Mouse (Mus musculus) hindbrain, embryonic 12.5 days (tissue): ENCODE results near the gene Tmem130. TPM values are rescaled to one million over a fixed set of nuclear protein-coding genes. Genes with fewer than 3 reads are reported as not detected.

Experiments
- ATAC-seq: fragments of 200-750 bp; cut with Nextera tagmentation; 2 replicates; pipeline ENCODE4 v1.8.0; 2017; ENCODE audit warnings: moderate TSS enrichment; ENCODE audit not compliant: low FRiP score
- H3K27ac ChIP-seq: fragments of 300-500 bp; sonication (generic); 2 replicates; pipeline ENCODE4 v1.5.1; 2016; ENCODE audit warnings: mild to moderate bottlenecking
- H3K27me3 ChIP-seq: fragments of 300-500 bp; sonication (generic); 2 replicates; pipeline ENCODE4 v1.6.1; 2016; ENCODE audit warnings: mild to moderate bottlenecking
- H3K36me3 ChIP-seq: fragments of 300-500 bp; sonication (generic); 2 replicates; pipeline ENCODE4 v1.6.1; 2016; ENCODE audit warnings: mild to moderate bottlenecking
- H3K4me1 ChIP-seq: fragments of 300-500 bp; sonication (generic); 2 replicates; pipeline ENCODE4 v1.6.1; 2016
- H3K4me2 ChIP-seq: fragments of 300-500 bp; sonication (generic); replicated peaks from 2 replicates; pipeline ENCODE4 v1.6.1; 2016; ENCODE audit warnings: mild to moderate bottlenecking
- H3K4me3 ChIP-seq: fragments of 300-500 bp; sonication (generic); 2 replicates; pipeline ENCODE4 v1.5.1; 2016; ENCODE audit warnings: mild to moderate bottlenecking
- H3K9ac ChIP-seq: fragments of 300-500 bp; sonication (generic); 2 replicates; pipeline ENCODE4 v1.6.1; 2016; ENCODE audit warnings: mild to moderate bottlenecking, moderate library complexity
- H3K9me3 ChIP-seq: fragments of 300-500 bp; sonication (generic); replicated peaks from 2 replicates; pipeline ENCODE4 v1.6.1; 2016; ENCODE audit warnings: mild to moderate bottlenecking
- WGBS: fragments of 180-500 bp; shearing (Covaris S2); methylation state at CpG from one replicate; pipeline ENCODE4 v1.1.7; 2016; 5-methylcytosine and 5-hydroxymethylcytosine counted together
- polyA plus RNA-seq: library from polyadenylated mRNA; unstranded; fragments of >200 nt; fragmentation: Nextera tagmentation; extraction: Ambion mirVana; gene quantifications from 2 replicates; pipeline ENCODE4 v1.2.1, GENCODE M21; 2016

Tmem130 gene
- polyA plus RNA-seq, 1 experiment from 2014 or later, result 73.4 TPM

GRCm38 (mm10) chr5:144727119-144727518 lies 34.5 kb downstream of the Tmem130 start:
- Histone ChIP-seq H3K4me2 (no peak overlapping the region), H3K27me3 (peaks cover 16% of the 10 kb centered on the region), H3K9me3 (no peaks in the 10 kb centered on the region), H3K4me1 (no peaks in the 10 kb centered on the region), H3K4me3 (no peak overlapping the region), H3K9ac (no peak overlapping the region), H3K36me3 (no peaks in the 10 kb centered on the region), H3K27ac (no peak overlapping the region)
- WGBS, result 9% methylated on average over 9 of the region's 9 CpGs
- ATAC-seq, result no peak

GRCm38 (mm10) chr5:144725554-144725953 lies 36.1 kb downstream of the Tmem130 start:
- WGBS, result 82% methylated on average over 3 of the region's 3 CpGs
- ATAC-seq, result no peak

DNA sequence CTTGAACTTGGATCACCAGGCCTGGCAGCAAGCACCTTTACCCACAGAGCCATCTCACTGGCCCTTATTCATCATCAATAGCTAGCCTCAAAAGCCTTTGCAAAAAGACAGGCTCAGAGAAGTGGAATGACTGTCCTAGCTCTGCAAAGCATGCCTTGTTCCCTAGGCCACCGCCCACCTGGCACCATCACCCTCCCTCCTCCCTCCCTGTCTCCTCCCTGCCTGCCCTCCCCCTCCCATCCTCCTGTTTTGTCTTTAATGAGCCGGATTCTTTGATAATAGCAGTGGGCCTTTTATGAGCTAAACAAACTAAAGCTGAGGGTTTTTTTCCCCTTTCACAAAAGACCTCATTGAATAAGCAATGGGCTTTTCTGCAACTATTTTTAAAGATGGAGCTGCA lies 36.7 kb downstream of the Tmem130 start:
- Histone ChIP-seq H3K4me2 (no peak overlapping the region), H3K27ac (no peak overlapping the region), H3K4me1 (no peaks in the 10 kb centered on the region), H3K36me3 (no peaks in the 10 kb centered on the region), H3K9me3 (no peaks in the 10 kb centered on the region), H3K27me3 (peaks cover 16% of the 10 kb centered on the region), H3K9ac (no peak overlapping the region), H3K4me3 (no peak overlapping the region)
- ATAC-seq, result no peak
- 30% methylated on average over 2 of the region's 2 CpGs for WGBS

More at GRCm38 (mm10) chr5:144725554-144725953, 36.1 kb downstream of the Tmem130 start:
- Histone ChIP-seq H3K27ac (no peak overlapping the region), H3K4me3 (no peak overlapping the region), H3K36me3 (no peaks in the 10 kb centered on the region), H3K9me3 (no peaks in the 10 kb centered on the region), H3K9ac (no peak overlapping the region), H3K4me1 (no peaks in the 10 kb centered on the region), H3K27me3 (peaks cover 16% of the 10 kb centered on the region), H3K4me2 (no peak overlapping the region)

GRCm38 (mm10) chr5:144720281-144720680 lies 41.3 kb downstream of the Tmem130 start:
- Histone ChIP-seq H3K9me3 (no peaks in the 10 kb centered on the region), H3K4me2 (no peak overlapping the region), H3K4me1 (no peaks in the 10 kb centered on the region), H3K27ac (no peak overlapping the region), H3K9ac (no peak overlapping the region), H3K4me3 (no peak overlapping the region), H3K36me3 (no peaks in the 10 kb centered on the region), H3K27me3 (no peaks in the 10 kb centered on the region)
- 79% methylated on average over 4 of the region's 4 CpGs for WGBS
- no peak for ATAC-seq

DNA sequence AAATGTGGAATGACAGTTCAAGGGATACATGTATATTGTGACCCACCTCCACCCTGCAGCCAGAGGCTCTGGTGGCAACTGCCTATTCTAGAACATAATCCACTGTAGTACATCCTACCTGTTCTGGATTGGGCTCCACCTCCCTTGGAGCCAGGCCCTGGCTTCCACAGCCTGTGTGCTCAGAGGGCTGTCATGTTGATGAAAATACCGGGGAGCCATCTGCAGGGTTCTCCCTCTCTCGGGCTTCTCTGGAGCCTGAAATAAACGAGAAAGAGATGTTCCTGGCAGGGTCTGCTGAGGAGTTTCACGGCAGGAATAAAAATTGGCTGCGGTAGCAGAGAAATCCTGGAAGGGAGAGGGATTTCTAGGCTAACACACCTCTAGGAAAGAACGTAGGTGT lies 41.8 kb downstream of the Tmem130 start:
- 78% methylated on average over 6 of the region's 6 CpGs for WGBS
- no peaks in the 10 kb centered on the region for H3K36me3 ChIP-seq
- no peaks in the 10 kb centered on the region for H3K27me3 ChIP-seq

GRCm38 (mm10) chr5:144717186-144717585 lies 44.4 kb downstream of the Tmem130 start:
- no peaks in the 10 kb centered on the region for H3K9me3 ChIP-seq
- ATAC-seq, result no peak
- H3K36me3 ChIP-seq, result no peaks in the 10 kb centered on the region
- H3K27me3 ChIP-seq, result no peaks in the 10 kb centered on the region
- 70% methylated on average over 6 of the region's 6 CpGs for WGBS
- no peaks in the 10 kb centered on the region for H3K4me1 ChIP-seq
- H3K4me2 ChIP-seq, result no peak overlapping the region
- H3K27ac ChIP-seq, result no peak overlapping the region
- H3K9ac ChIP-seq, result no peak overlapping the region
- no peak overlapping the region for H3K4me3 ChIP-seq

More for the DNA sequence above, 41.8 kb downstream of the Tmem130 start:
- H3K4me2 ChIP-seq, result no peak overlapping the region
- H3K27ac ChIP-seq, result no peak overlapping the region
- no peaks in the 10 kb centered on the region for H3K4me1 ChIP-seq
- no peak for ATAC-seq
- no peaks in the 10 kb centered on the region for H3K9me3 ChIP-seq
- no peak overlapping the region for H3K4me3 ChIP-seq
- no peak overlapping the region for H3K9ac ChIP-seq

- H3K4me1 ChIP-seq, result no peaks in the 10 kb centered on the region
- no peaks in the 10 kb centered on the region for H3K36me3 ChIP-seq
Measured at GRCm38 (mm10) chr5:144713371-144713770, 48.2 kb downstream of the Tmem130 start.

DNA sequence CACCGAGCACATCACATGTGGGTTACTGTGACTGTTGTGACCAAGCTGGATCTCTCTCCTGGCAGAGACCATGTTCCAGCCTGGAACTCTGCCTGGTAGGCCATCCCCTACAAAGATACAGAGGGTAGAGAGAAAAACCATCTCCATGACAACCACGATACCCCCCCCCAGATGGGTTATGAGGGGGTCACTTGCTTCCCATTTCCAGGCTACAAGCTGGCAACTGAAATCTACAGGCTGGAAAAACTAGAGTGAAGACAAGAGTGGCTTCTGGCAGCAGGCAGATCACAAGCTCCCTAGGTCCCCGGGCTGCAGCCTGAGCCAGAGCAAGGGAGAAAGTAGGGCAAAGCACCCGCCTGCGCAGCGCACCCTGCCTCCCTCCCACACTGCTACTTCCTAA lies 54.0 kb downstream of the Tmem130 start:
- ATAC-seq, result no peak
- Histone ChIP-seq H3K27me3 (no peaks in the 10 kb centered on the region), H3K27ac (no peak overlapping the region), H3K9me3 (no peaks in the 10 kb centered on the region), H3K36me3 (no peaks in the 10 kb centered on the region), H3K4me1 (peaks cover 13% of the 10 kb centered on the region), H3K9ac (no peak overlapping the region), H3K4me2 (no peak overlapping the region), H3K4me3 (no peak overlapping the region)
- WGBS, result 92% methylated on average over 6 of the region's 6 CpGs

More at GRCm38 (mm10) chr5:144713371-144713770, 48.2 kb downstream of the Tmem130 start:
- Histone ChIP-seq H3K4me3 (no peak overlapping the region), H3K4me2 (no peak overlapping the region), H3K9ac (no peak overlapping the region), H3K27me3 (no peaks in the 10 kb centered on the region), H3K27ac (no peak overlapping the region), H3K9me3 (no peaks in the 10 kb centered on the region)
- WGBS, result 86% methylated on average over 10 of the region's 10 CpGs
- ATAC-seq, result no peak

DNA sequence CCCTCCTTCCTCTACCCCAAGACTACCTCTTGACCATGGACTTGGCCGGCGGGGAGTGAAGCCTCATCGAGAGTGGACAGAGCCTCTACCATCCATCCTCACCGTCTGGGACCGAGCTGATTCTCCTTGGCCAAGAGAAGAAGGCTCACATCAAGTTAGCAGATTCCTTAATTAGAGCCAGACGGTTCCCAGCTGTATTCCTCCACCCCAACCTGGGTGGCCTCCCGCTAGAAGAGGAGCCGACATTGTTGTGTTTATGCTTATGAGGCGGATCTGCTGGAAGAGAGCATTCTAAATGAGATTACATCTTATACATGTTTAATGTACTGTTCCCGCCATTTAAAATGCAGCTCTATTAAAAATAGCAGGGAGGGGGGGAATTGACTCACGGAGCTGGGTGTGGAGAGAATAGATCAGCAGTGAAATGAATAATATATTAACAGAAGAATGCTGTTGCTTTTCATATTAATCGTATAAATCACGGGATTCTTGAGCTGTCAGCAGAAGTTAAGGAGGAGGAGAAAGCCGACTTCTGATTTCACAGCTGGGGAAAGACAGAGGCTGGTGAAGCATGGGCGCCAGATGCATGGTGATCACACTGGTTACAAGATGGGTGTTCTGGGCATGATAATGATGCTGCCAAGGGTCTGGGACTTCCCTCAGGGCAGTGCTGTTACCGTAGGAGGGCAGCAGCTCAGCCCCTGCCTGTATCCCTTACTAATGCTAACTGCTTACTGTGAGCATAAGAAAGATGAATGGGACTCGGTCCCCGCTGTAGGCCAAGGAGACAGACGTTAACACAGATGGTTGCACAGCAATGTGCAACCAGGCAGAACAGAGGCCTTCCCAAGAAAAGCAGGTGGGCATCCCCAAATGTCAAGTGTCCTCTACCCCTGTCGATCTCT lies 57.9 kb downstream of the Tmem130 start:
- H3K9ac ChIP-seq, result no peak overlapping the region
- ATAC-seq, result peak; percentile 93
- H3K4me2 ChIP-seq, result peak overlapping the region; percentile 8; the same call in 1 of the 2 replicates
- peak overlapping the region; percentile 72 for H3K27ac ChIP-seq
- no peak overlapping the region for H3K4me3 ChIP-seq
- no peaks in the 10 kb centered on the region for H3K36me3 ChIP-seq
- no peaks in the 10 kb centered on the region for H3K9me3 ChIP-seq
- no peaks in the 10 kb centered on the region for H3K27me3 ChIP-seq
- peaks cover 13% of the 10 kb centered on the region for H3K4me1 ChIP-seq
- 34% methylated on average over 20 of the region's 20 CpGs for WGBS

DNA sequence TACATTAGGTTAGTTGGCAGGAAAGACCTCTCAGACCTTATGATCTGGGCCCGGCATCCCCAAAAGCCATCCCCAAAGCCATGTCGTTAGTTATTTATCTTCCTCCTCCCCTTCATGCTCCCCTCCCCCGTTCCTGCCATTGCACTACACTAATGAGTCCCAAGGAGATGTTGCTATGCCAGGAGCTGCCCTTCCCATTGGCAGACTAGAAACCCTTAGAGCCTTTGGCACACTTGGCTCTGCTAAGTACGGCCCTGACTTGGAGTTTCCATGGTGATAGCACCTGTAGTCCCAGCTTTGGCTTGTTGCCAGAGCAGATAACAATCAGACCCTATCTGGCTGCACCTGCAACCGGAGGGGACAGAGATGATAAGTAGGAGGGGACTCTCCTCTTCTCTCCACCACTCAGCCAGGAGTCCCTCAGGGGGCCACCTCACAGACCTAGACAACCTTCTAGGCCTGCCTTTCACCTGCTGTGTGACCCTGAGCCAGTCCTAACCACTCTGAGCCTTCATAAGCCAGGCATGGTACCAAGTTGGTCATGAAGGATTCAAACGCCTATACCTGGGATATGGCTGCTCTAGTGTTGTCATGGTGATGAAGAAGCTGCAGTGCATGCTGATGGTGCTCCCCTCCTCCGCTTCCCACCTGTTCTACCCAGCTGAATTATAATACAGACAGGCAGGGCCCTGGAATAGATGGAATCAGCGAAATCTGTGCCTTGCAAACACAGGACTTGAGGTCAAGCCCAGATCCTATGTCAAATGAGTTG lies 66.1 kb downstream of the Tmem130 start:
- WGBS, result 69% methylated on average over 8 of the region's 8 CpGs
- Histone ChIP-seq H3K27me3 (no peaks in the 10 kb centered on the region), H3K36me3 (no peaks in the 10 kb centered on the region), H3K4me1 (peaks cover 21% of the 10 kb centered on the region), H3K9ac (no peak overlapping the region), H3K4me3 (no peak overlapping the region), H3K4me2 (no peak overlapping the region), H3K9me3 (no peaks in the 10 kb centered on the region), H3K27ac (no peak overlapping the region)
- 0 out of 2 replicates have a peak, but pooled peaks have one; percentile 60 for ATAC-seq

GRCm38 (mm10) chr5:144694161-144694560 lies 67.5 kb downstream of the Tmem130 start:
- H3K4me1 ChIP-seq, result peaks cover 21% of the 10 kb centered on the region
- 82% methylated on average over 4 of the region's 4 CpGs for WGBS

GRCm38 (mm10) chr5:144691421-144691820 lies 70.2 kb downstream of the Tmem130 start:
- Histone ChIP-seq H3K9me3 (no peaks in the 10 kb centered on the region), H3K36me3 (no peaks in the 10 kb centered on the region), H3K4me1 (peaks cover 27% of the 10 kb centered on the region), H3K27me3 (no peaks in the 10 kb centered on the region), H3K4me2 (no peak overlapping the region), H3K27ac (peak overlapping the region; percentile 71), H3K9ac (no peak overlapping the region), H3K4me3 (no peak overlapping the region)
- ATAC-seq, result peak; percentile 79
- 18% methylated on average over 4 of the region's 4 CpGs for WGBS

More at GRCm38 (mm10) chr5:144694161-144694560, 67.5 kb downstream of the Tmem130 start:
- no peak overlapping the region for H3K27ac ChIP-seq
- H3K4me2 ChIP-seq, result no peak overlapping the region
- no peaks in the 10 kb centered on the region for H3K9me3 ChIP-seq
- H3K27me3 ChIP-seq, result no peaks in the 10 kb centered on the region
- no peak overlapping the region for H3K4me3 ChIP-seq
- H3K9ac ChIP-seq, result no peak overlapping the region
- H3K36me3 ChIP-seq, result no peaks in the 10 kb centered on the region
- no peak for ATAC-seq
